Mouse (Mus musculus) effector memory CD4-positive, alpha-beta T cell, adult 7 months (primary cell): ENCODE data around the gene Iqsec2. TPM values are rescaled to one million over a fixed set of nuclear protein-coding genes. Genes with fewer than 3 reads are reported as not detected.

Experiments used
- polyA plus RNA-seq: library from polyadenylated mRNA; unstranded; fragments of 100-300 nt; shearing (Covaris generic); gene quantifications from one replicate; pipeline ENCODE4 v1.2.1, GENCODE M21; 2017

The Iqsec2 gene
- not detected for polyA plus RNA-seq

DNA sequence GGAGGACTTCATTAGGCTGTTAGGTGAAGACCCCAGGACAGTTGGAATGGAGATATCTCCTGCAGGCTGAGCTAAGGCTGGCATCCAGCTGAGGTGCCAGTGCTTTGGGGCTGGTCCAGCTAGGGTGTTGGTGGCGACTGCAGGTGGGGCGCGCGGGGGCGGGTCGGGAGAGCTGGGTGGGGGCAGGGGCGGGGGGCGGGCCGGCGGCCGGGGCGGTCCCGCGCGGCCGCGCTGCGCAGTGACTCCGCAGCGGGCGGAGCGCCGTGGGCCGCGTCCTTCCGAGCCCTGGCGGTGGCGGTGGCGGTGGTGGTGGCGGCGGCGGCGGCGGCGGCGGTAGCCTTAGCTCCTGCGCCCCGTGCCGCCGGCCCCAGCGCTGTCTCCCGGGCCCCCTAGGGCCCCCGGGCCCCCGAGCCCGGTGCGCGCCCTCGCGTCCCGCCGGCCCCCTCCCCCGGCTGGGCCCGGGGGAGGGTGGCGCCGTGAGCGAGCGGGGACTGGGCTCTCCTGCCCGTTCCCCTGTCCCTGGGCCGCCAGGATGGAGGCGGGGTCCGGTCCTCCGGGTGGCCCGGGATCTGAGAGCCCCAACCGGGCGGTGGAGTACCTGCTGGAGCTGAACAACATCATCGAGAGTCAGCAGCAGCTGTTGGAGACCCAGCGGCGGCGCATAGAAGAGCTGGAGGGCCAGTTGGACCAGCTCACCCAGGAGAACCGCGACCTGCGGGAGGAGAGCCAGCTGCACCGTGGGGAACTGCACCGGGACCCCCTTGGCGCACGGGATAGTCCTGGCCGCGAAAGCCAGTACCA lies at the start of gene Iqsec2:
TSS of gene Iqsec2 (plus strand) at position 328 of the 801 bp plus-strand sequence.

DNA sequence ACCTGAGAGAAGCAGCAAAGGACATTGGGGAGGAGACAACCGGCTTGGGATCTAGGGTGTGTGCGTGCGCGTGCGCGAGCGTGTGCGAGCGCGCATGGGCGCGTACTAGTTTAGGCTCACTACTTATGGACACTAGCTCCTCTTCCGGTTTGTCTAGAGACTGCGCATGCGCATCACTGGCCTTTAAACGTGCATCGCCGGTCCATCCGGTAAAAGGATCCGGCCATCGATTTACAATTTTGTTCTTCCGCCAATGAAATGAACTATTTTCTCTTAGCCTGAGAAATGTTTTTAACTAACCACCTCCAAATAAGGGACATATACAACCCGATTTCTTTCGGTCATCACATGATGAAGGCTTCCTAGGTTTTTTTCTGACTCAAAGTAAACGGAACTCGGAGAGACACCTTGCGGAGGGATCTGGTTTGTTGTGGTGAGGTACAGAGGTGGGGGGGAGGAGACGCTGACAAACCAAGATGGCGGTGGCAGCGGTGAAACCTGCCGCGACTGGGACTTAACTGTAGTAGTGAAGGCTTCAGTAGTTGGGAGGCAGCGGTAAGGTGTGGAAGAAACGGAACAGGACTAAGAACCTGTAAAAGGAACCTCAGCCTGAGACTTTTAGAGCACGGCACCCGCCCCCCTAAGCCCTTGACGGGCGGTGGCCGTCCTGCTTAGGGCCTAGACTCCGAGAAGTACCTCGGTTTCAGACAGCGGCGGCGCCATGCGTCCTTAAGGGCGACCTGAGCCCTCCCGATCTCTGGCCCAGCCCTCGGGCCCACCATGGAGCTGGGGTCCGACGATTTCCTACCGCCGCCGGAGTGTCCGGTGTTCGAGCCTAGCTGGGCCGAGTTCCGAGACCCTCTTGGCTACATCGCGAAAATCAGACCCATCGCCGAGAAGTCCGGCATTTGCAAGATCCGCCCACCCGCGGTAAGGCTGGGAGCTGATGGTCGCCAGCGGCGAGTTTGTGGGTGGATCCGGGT lies 89.0 kb downstream of the Iqsec2 start, which contains the start of gene Kdm5c:
TSS of gene Kdm5c (plus strand) at position 240 of the 983 bp plus-strand sequence.

Other genes starting within 250 kb of the Iqsec2 start
- gene Hsd17b10, start 142.4 kb upstream of the Iqsec2 start, polyA plus RNA-seq = 43.9 TPM
- 0.93 TPM for gene Ribc1, start 128.0 kb upstream of the Iqsec2 start, polyA plus RNA-seq
- 57.1 TPM for gene Smc1a, start 127.8 kb upstream of the Iqsec2 start, polyA plus RNA-seq
- gene Kdm5c, start 88.8 kb downstream of the Iqsec2 start, polyA plus RNA-seq = 36.3 TPM
- gene Kantr, start 183.2 kb downstream of the Iqsec2 start, polyA plus RNA-seq = 15.3 TPM
- 41.9 TPM for gene Tspyl2, start 198.2 kb downstream of the Iqsec2 start, polyA plus RNA-seq
- gene Gpr173, start 224.4 kb downstream of the Iqsec2 start, polyA plus RNA-seq = not detected